Mouse (Mus musculus): Measurements from ENCODE around the gene Igfbp7.

DNA sequence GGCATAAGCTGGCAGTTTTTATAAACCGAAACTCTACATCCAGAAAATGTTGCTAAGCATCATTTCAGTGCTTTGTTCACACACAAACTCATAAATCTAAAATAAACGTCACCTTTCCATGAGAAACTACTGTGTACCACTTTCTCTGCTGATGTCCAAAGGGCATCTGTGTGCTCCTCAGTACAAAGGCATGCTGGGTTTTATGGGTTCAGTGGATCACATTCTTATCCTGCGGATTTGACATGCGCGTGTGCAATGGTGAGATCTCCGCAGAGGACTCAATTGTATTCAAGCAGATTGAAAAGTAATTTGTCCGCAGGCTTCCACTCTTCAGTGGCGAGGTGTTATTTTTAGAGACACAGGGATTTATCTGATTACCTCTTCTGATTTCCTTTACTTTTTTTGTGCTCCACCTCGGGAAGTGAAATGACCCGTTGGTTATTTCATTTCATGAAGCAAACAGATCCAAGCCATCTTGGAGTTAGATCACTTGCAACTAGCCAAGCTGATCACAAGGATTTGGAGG, 14.7 kb downstream of the Igfbp7 start:
- TF ChIP-seq CTCF (IDR thresholded peaks at IDR 0.05): no peak
- peak; percentile 34; the same call in 1 of the 2 replicates for TF ChIP-seq POLR2A (IDR thresholded peaks at IDR 0.05; ENCODE audit: insufficient read depth, low read depth, low read length)
- TF ChIP-seq EP300 (IDR thresholded peaks at IDR 0.05; ENCODE audit: insufficient read depth, low read depth, low read length): 0 out of 2 replicates have a peak, but pooled peaks have one; percentile 31

Measured in heart, adult 2 months (tissue).